Mouse (Mus musculus) small intestine, adult 2 months (tissue): ENCODE measurements around the gene Fam170b.

Experiments
- CTCF ChIP-seq: fragments of 200-500 bp; IDR thresholded peaks from 2 replicates; pipeline ENCODE4 v1.5.1; 2012; ENCODE audit warnings: low read depth, mild to moderate bottlenecking, control low read depth, inconsistent platforms, low read length, moderate library complexity, mixed read lengths; ENCODE audit not compliant: insufficient replicate concordance, insufficient read length; ENCODE audit errors: extremely low read depth
- POLR2A ChIP-seq: fragments of 200-500 bp; IDR thresholded peaks from 2 replicates; pipeline ENCODE4 v1.6.1; 2012; ENCODE audit warnings: low read depth, mild to moderate bottlenecking, control low read depth, inconsistent platforms, low read length, moderate library complexity

GRCm38 (mm10) chr14:32817258-32817657 is 16.5 kb upstream of the Fam170b start:
- no peak for TF ChIP-seq POLR2A
- TF ChIP-seq CTCF: no peak
